Mouse (Mus musculus): ENCODE measurements around the gene Derl2. TPM values are rescaled to one million over a fixed set of nuclear protein-coding genes. Genes with fewer than 3 reads are reported as not detected.
A peak's percentile ranks its signal among the peaks of the same experiment; 100 is the strongest.

The Derl2 gene
- total RNA-seq (2014; fragmentation: Nextera tagmentation) (14.4 and 18.8 TPM in 2 replicates), total RNA-seq (2017) (31.0 and 39.3 TPM in 2 replicates)

- peak; percentile 98 for ATAC-seq (replicated peaks; ENCODE audit: low FRiP score, low TSS enrichment, poor library complexity, severe bottlenecking)
Measured at GRCm38 (mm10) chr11:71019201-71020068, at the start of gene Derl2, which contains the start of gene Mis12. Derl2 (minus strand) TSS chr11:71019841. Mis12 (plus strand) TSS chr11:71019611.

- ATAC-seq (replicated peaks; ENCODE audit: low FRiP score, low TSS enrichment, poor library complexity, severe bottlenecking): no peak
Measured at GRCm38 (mm10) chr11:71052554-71052953, 32.9 kb upstream of the Derl2 start.

- ATAC-seq (replicated peaks; ENCODE audit: low FRiP score, low TSS enrichment, poor library complexity, severe bottlenecking): no peak
Measured at GRCm38 (mm10) chr11:71039526-71040298, 20.1 kb upstream of the Derl2 start.

GRCm38 (mm10) chr11:71033163-71033761 lies 13.6 kb upstream of the Derl2 start, which contains the start of gene 6330403K07Rik:
6330403K07Rik (minus strand) TSS chr11:71033513.
- 0 out of 2 replicates have a peak, but pooled peaks have one; percentile 35 for ATAC-seq (replicated peaks; ENCODE audit: low FRiP score, low TSS enrichment, poor library complexity, severe bottlenecking)

- ATAC-seq (replicated peaks; ENCODE audit: low FRiP score, low TSS enrichment, poor library complexity, severe bottlenecking): no peak
Measured at GRCm38 (mm10) chr11:71032491-71033162, 13.0 kb upstream of the Derl2 start.

- ATAC-seq (replicated peaks; ENCODE audit: low FRiP score, low TSS enrichment, poor library complexity, severe bottlenecking): no peak
Measured at GRCm38 (mm10) chr11:71032070-71032469, 12.4 kb upstream of the Derl2 start.

GRCm38 (mm10) chr11:71029403-71030118 lies 9.9 kb upstream of the Derl2 start:
- no peak for ATAC-seq (replicated peaks; ENCODE audit: low FRiP score, low TSS enrichment, poor library complexity, severe bottlenecking)

GRCm38 (mm10) chr11:71028280-71028679 lies 8.6 kb upstream of the Derl2 start:
- no peak for ATAC-seq (replicated peaks; ENCODE audit: low FRiP score, low TSS enrichment, poor library complexity, severe bottlenecking)

GRCm38 (mm10) chr11:71018416-71019200 lies 1.0 kb downstream of the Derl2 start:
- ATAC-seq (replicated peaks; ENCODE audit: low FRiP score, low TSS enrichment, poor library complexity, severe bottlenecking): no peak

- no peak for ATAC-seq (replicated peaks; ENCODE audit: low FRiP score, low TSS enrichment, poor library complexity, severe bottlenecking)
Measured at GRCm38 (mm10) chr11:71017051-71017450, 2.6 kb downstream of the Derl2 start.

- ATAC-seq (replicated peaks; ENCODE audit: low FRiP score, low TSS enrichment, poor library complexity, severe bottlenecking): no peak
Measured at GRCm38 (mm10) chr11:71012743-71013142, 6.9 kb downstream of the Derl2 start.

GRCm38 (mm10) chr11:71008321-71008720 lies 11.3 kb downstream of the Derl2 start:
- no peak for ATAC-seq (replicated peaks; ENCODE audit: low FRiP score, low TSS enrichment, poor library complexity, severe bottlenecking)

- ATAC-seq (replicated peaks; ENCODE audit: low FRiP score, low TSS enrichment, poor library complexity, severe bottlenecking): no peak
Measured at GRCm38 (mm10) chr11:71007831-71008230, 11.8 kb downstream of the Derl2 start.

GRCm38 (mm10) chr11:71007026-71007425 lies 12.6 kb downstream of the Derl2 start:
- ATAC-seq (replicated peaks; ENCODE audit: low FRiP score, low TSS enrichment, poor library complexity, severe bottlenecking): no peak

GRCm38 (mm10) chr11:71005046-71005445 lies 14.6 kb downstream of the Derl2 start:
- no peak for ATAC-seq (replicated peaks; ENCODE audit: low FRiP score, low TSS enrichment, poor library complexity, severe bottlenecking)

- peak; percentile 97 for ATAC-seq (replicated peaks; ENCODE audit: low FRiP score, low TSS enrichment, poor library complexity, severe bottlenecking)
Measured at GRCm38 (mm10) chr11:71004316-71004773, 15.3 kb downstream of the Derl2 start, which contains the start of gene Dhx33. Dhx33 (minus strand) TSS chr11:71004437.

- peak; percentile 50 for ATAC-seq (replicated peaks; ENCODE audit: low FRiP score, low TSS enrichment, poor library complexity, severe bottlenecking)
Measured at GRCm38 (mm10) chr11:71003611-71004315, 15.9 kb downstream of the Derl2 start.
